Mouse (Mus musculus): Measurements from ENCODE around the gene Ccnk.

Gene Ccnk

GRCm38 (mm10) chr12:108221712-108222111 is 42.3 kb downstream of the Ccnk start:
- no peak for DNase-seq (ENCODE audit: low spot score)

- DNase-seq (ENCODE audit: low spot score): peak; percentile 50
Observed at GRCm38 (mm10) chr12:108223357-108223756, 44.0 kb downstream of the Ccnk start.

GRCm38 (mm10) chr12:108225781-108226180 is 46.4 kb downstream of the Ccnk start:
- no peak for DNase-seq (ENCODE audit: low spot score)

- DNase-seq (ENCODE audit: low spot score): no peak
Observed at GRCm38 (mm10) chr12:108226216-108226615, 46.8 kb downstream of the Ccnk start.

- DNase-seq (ENCODE audit: low spot score): no peak
Observed at GRCm38 (mm10) chr12:108226941-108227340, 47.6 kb downstream of the Ccnk start.

GRCm38 (mm10) chr12:108227527-108227926 is 48.1 kb downstream of the Ccnk start:
- DNase-seq (ENCODE audit: low spot score): no peak

GRCm38 (mm10) chr12:108230077-108230476 is 50.7 kb downstream of the Ccnk start:
- DNase-seq (ENCODE audit: low spot score): no peak

GRCm38 (mm10) chr12:108230821-108231794 is 51.7 kb downstream of the Ccnk start:
- DNase-seq (ENCODE audit: low spot score): peak; percentile 72

- DNase-seq (ENCODE audit: low spot score): no peak
Observed at GRCm38 (mm10) chr12:108231901-108232300, 52.5 kb downstream of the Ccnk start.

GRCm38 (mm10) chr12:108233736-108234135 is 54.4 kb downstream of the Ccnk start:
- no peak for DNase-seq (ENCODE audit: low spot score)

- peak; percentile 56 for DNase-seq (ENCODE audit: low spot score)
Observed at GRCm38 (mm10) chr12:108234832-108235602, 55.6 kb downstream of the Ccnk start.

GRCm38 (mm10) chr12:108235976-108236555 is 56.7 kb downstream of the Ccnk start:
- DNase-seq (ENCODE audit: low spot score): no peak

- no peak for DNase-seq (ENCODE audit: low spot score)
Observed at GRCm38 (mm10) chr12:108237300-108238006, 58.1 kb downstream of the Ccnk start.

- DNase-seq (ENCODE audit: low spot score): no peak
Observed at GRCm38 (mm10) chr12:108238395-108239035, 59.1 kb downstream of the Ccnk start.

GRCm38 (mm10) chr12:108239441-108239840 is 60.1 kb downstream of the Ccnk start:
- DNase-seq (ENCODE audit: low spot score): peak; percentile 83

- DNase-seq (ENCODE audit: low spot score): no peak
Observed at GRCm38 (mm10) chr12:108240401-108240890, 61.1 kb downstream of the Ccnk start.

GRCm38 (mm10) chr12:108240953-108241588 is 61.7 kb downstream of the Ccnk start:
- DNase-seq (ENCODE audit: low spot score): no peak

- no peak for DNase-seq (ENCODE audit: low spot score)
Observed at GRCm38 (mm10) chr12:108241626-108242025, 62.2 kb downstream of the Ccnk start.

- no peak for DNase-seq (ENCODE audit: low spot score)
Observed at GRCm38 (mm10) chr12:108242243-108242745, 62.9 kb downstream of the Ccnk start.

- peak; percentile 69 for DNase-seq (ENCODE audit: low spot score)
Observed at GRCm38 (mm10) chr12:108244778-108245177, 65.4 kb downstream of the Ccnk start.

Data from lung, postnatal 25 days (tissue).